Mouse (Mus musculus): ENCODE measurements around the gene M6pr. TPM values are rescaled to one million over a fixed set of nuclear protein-coding genes. Genes with fewer than 3 reads are reported as not detected.

Gene M6pr
- total RNA-seq (2023): 128 and 143 TPM in 2 replicates

DNA sequence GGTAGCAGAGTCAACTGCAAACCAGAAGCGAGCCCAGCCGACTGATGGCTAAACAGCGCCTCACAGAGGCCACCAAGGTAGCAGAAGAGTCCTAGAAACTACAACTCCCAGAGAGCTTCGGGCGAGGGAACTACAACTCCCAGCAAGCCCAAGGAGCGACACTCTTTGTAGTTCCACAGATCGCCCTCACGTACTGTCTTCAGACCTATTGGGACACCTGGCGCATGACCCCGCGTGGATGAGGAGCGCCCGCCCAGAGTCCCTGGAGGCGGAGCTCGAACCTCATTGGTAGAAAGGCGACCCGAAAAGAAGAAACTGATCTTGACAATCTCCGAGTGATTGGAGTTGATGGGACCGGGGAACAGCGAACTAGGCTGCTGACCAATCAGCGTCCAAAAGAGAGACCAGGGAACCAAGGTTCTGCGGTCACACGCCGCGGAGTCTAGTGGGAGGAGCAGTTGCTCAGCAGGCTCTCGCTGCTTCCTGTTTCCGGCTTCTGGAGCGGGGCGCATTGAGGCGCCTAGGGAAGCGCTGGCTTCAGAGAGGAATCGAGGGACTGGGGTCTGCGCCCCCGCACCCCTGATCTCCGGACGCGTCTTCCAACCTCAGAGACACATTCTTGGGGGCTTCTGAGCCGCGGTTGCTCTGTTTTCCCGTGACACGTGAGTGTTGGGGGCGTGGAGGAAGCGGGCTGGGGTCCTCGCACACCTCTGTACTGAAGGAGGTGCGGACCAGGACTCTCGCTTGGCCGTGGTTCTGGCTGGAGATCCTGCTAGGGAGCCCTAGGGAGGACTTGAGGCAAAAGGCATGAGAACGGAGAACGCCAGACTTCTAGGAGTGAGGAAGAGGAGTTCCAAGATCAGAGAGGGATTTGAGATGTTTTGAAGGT is at the start of gene M6pr:
Gene M6pr, plus strand, starts transcription at position 216 of the 889 bp plus-strand sequence.

DNA sequence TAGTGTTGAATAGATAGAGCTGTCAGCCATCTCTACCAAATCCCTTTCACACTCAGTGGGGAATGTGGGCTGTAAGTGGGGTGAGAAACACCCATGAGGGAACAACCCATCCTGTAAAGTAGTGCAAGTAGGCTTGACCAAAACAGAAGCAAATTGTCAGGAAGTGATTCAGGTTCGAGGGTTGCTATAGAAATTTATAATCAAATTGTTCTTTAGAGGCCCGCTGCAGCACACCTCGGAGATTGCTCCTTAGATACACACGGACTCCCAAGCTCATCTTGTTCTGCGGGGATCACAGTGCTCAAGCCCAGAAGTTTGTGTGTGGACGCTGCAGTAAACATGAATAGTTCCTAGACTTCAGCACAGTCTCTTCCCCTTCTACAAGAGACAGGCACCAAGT is 25.7 kb upstream of the M6pr start, which contains the start of gene Klrg1:
Gene Klrg1, minus strand, starts transcription at position 101 of the 400 bp plus-strand sequence.

DNA sequence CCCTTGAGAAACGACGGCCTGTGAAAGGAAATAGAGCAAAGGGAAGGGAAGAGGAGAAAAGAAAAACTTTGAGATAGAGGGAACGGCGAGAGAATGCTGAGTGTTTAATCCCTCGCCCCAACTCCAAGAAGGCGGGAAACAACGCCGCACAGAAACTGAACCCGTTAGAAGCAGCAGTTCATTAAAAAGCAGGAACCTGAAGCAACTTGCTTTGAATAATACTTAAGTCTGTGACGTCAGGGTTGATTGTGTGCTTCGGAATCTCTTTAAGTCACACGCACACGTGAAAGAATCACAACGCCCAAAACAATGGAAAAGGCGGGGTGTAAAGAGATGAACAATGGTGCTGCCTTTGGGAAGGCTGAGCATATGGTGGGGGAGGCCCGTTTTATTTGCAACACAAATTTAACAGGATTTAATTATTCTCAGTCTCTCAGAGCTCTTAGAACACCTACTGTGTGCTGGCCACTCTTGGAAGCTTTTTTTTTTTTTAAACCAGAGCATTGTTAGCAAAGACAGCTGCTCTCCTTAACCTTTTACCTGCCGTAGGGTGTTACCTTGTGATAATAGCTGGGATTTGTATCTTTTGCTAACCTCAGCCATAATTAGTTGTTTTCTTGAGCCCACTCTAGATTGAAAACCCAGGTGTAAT is 32.0 kb downstream of the M6pr start, which contains the start of gene Phc1:
Gene Phc1, minus strand, starts transcription at position 213 of the 652 bp plus-strand sequence.

Other genes starting within 250 kb of the M6pr start
- gene Klrg1, start 25.8 kb upstream of the M6pr start, total RNA-seq (2023): not detected in 2 replicates
- 16.0 and 16.4 TPM in 2 replicates for gene Phc1, start 31.8 kb downstream of the M6pr start, total RNA-seq (2023)
- not detected in 2 replicates for gene Rimklb, start 190.0 kb downstream of the M6pr start, total RNA-seq (2023)
- gene Mfap5, start 197.1 kb downstream of the M6pr start, total RNA-seq (2023): not detected in 2 replicates
- gene Aicda, start 245.1 kb downstream of the M6pr start, total RNA-seq (2023): not detected in 2 replicates

Data from neutrophil, adult 65 days (primary cell).